Mouse (Mus musculus): ENCODE results near the gene Frmd4b. TPM values are rescaled to one million over a fixed set of nuclear protein-coding genes. Genes with fewer than 3 reads are reported as not detected.

The Frmd4b gene
- polyA plus RNA-seq, 1 experiment from 2014 or later = 14.0 TPM

- Histone ChIP-seq H3K27ac (no peak overlapping the region), H3K4me1 (replicated peaks; ENCODE audit: insufficient read depth, low read length) (no peaks in the 10 kb centered on the region), H3K27me3 (ENCODE audit: insufficient read depth, low read length) (no peaks in the 10 kb centered on the region), H3K4me3 (replicated peaks; ENCODE audit: low read depth, low read length) (no peak overlapping the region), H3K36me3 (ENCODE audit: insufficient read depth, low read length) (no peaks in the 10 kb centered on the region), H3K4me2 (ENCODE audit: low read length) (no peak overlapping the region), H3K9ac (ENCODE audit: low read depth, low read length) (no peak overlapping the region), H3K9me3 (replicated peaks; ENCODE audit: low read length) (no peaks in the 10 kb centered on the region)
- no peak for ATAC-seq (replicated peaks; ENCODE audit: low FRiP score, low read depth)
- 92% methylated on average over 5 of the region's 5 CpGs for WGBS
- DNase-seq (ENCODE audit: low spot score) = no peak
- TF ChIP-seq CTCF (IDR thresholded peaks at IDR 0.05; ENCODE audit: low read depth) = no peak
Observed at GRCm38 (mm10) chr6:97342185-97342584, 275.2 kb downstream of the Frmd4b start.

GRCm38 (mm10) chr6:97341628-97342027 is 275.7 kb downstream of the Frmd4b start:
- Histone ChIP-seq H3K9ac (ENCODE audit: low read depth, low read length) (no peak overlapping the region), H3K27ac (no peak overlapping the region), H3K27me3 (ENCODE audit: insufficient read depth, low read length) (no peaks in the 10 kb centered on the region), H3K36me3 (ENCODE audit: insufficient read depth, low read length) (no peaks in the 10 kb centered on the region), H3K4me2 (ENCODE audit: low read length) (no peak overlapping the region), H3K9me3 (replicated peaks; ENCODE audit: low read length) (no peaks in the 10 kb centered on the region), H3K4me3 (replicated peaks; ENCODE audit: low read depth, low read length) (no peak overlapping the region), H3K4me1 (replicated peaks; ENCODE audit: insufficient read depth, low read length) (no peaks in the 10 kb centered on the region)
- ATAC-seq (replicated peaks; ENCODE audit: low FRiP score, low read depth) (no peak), DNase-seq (ENCODE audit: low spot score) (no peak)
- WGBS = 68% methylated on average over 1 of the region's 1 CpGs
- no peak for TF ChIP-seq CTCF (IDR thresholded peaks at IDR 0.05; ENCODE audit: low read depth)

GRCm38 (mm10) chr6:97341148-97341547 is 276.2 kb downstream of the Frmd4b start:
- H3K4me3 ChIP-seq (replicated peaks; ENCODE audit: low read depth, low read length) = no peak overlapping the region
- H3K27me3 ChIP-seq (ENCODE audit: insufficient read depth, low read length) = no peaks in the 10 kb centered on the region
- H3K9ac ChIP-seq (ENCODE audit: low read depth, low read length) = no peak overlapping the region
- H3K9me3 ChIP-seq (replicated peaks; ENCODE audit: low read length) = no peaks in the 10 kb centered on the region
- no peak for TF ChIP-seq CTCF (IDR thresholded peaks at IDR 0.05; ENCODE audit: low read depth)
- ATAC-seq (replicated peaks; ENCODE audit: low FRiP score, low read depth) (no peak), DNase-seq (ENCODE audit: low spot score) (no peak)
- H3K4me1 ChIP-seq (replicated peaks; ENCODE audit: insufficient read depth, low read length) = no peaks in the 10 kb centered on the region
- no peak overlapping the region for H3K4me2 ChIP-seq (ENCODE audit: low read length)
- no peak overlapping the region for H3K27ac ChIP-seq
- no peaks in the 10 kb centered on the region for H3K36me3 ChIP-seq (ENCODE audit: insufficient read depth, low read length)
- WGBS = 78% methylated on average over 3 of the region's 3 CpGs

GRCm38 (mm10) chr6:97340211-97340791 is 277.0 kb downstream of the Frmd4b start:
- no peaks in the 10 kb centered on the region for H3K27me3 ChIP-seq (ENCODE audit: insufficient read depth, low read length)
- no peak overlapping the region for H3K4me3 ChIP-seq (replicated peaks; ENCODE audit: low read depth, low read length)
- H3K4me1 ChIP-seq (replicated peaks; ENCODE audit: insufficient read depth, low read length) = no peaks in the 10 kb centered on the region
- H3K27ac ChIP-seq = no peak overlapping the region
- 73% methylated on average over 17 of the region's 17 CpGs for WGBS
- no peak overlapping the region for H3K9ac ChIP-seq (ENCODE audit: low read depth, low read length)
- TF ChIP-seq CTCF (IDR thresholded peaks at IDR 0.05; ENCODE audit: low read depth) = no peak
- DNase-seq (ENCODE audit: low spot score) = no peak
- H3K9me3 ChIP-seq (replicated peaks; ENCODE audit: low read length) = no peaks in the 10 kb centered on the region
- H3K36me3 ChIP-seq (ENCODE audit: insufficient read depth, low read length) = no peaks in the 10 kb centered on the region
- no peak for ATAC-seq (replicated peaks; ENCODE audit: low FRiP score, low read depth)
- no peak overlapping the region for H3K4me2 ChIP-seq (ENCODE audit: low read length)

GRCm38 (mm10) chr6:97339271-97339681 is 278.1 kb downstream of the Frmd4b start:
- no peaks in the 10 kb centered on the region for H3K9me3 ChIP-seq (replicated peaks; ENCODE audit: low read length)
- peak; percentile 64 for DNase-seq (ENCODE audit: low spot score)
- ATAC-seq (replicated peaks; ENCODE audit: low FRiP score, low read depth) = peak; percentile 76
- no peak overlapping the region for H3K9ac ChIP-seq (ENCODE audit: low read depth, low read length)
- WGBS = 27% methylated on average over 5 of the region's 5 CpGs
- H3K27me3 ChIP-seq (ENCODE audit: insufficient read depth, low read length) = no peaks in the 10 kb centered on the region
- H3K4me1 ChIP-seq (replicated peaks; ENCODE audit: insufficient read depth, low read length) = no peaks in the 10 kb centered on the region
- H3K4me2 ChIP-seq (ENCODE audit: low read length) = no peak overlapping the region
- no peak for TF ChIP-seq CTCF (IDR thresholded peaks at IDR 0.05; ENCODE audit: low read depth)
- H3K27ac ChIP-seq = peak overlapping the region; percentile 47
- no peak overlapping the region for H3K4me3 ChIP-seq (replicated peaks; ENCODE audit: low read depth, low read length)
- no peaks in the 10 kb centered on the region for H3K36me3 ChIP-seq (ENCODE audit: insufficient read depth, low read length)

- Histone ChIP-seq H3K4me3 (replicated peaks; ENCODE audit: low read depth, low read length) (no peak overlapping the region), H3K36me3 (ENCODE audit: insufficient read depth, low read length) (no peaks in the 10 kb centered on the region), H3K9me3 (replicated peaks; ENCODE audit: low read length) (no peaks in the 10 kb centered on the region), H3K9ac (ENCODE audit: low read depth, low read length) (no peak overlapping the region), H3K27ac (no peak overlapping the region), H3K4me1 (replicated peaks; ENCODE audit: insufficient read depth, low read length) (no peaks in the 10 kb centered on the region), H3K27me3 (ENCODE audit: insufficient read depth, low read length) (no peaks in the 10 kb centered on the region), H3K4me2 (ENCODE audit: low read length) (no peak overlapping the region)
- ATAC-seq (replicated peaks; ENCODE audit: low FRiP score, low read depth) (no peak), DNase-seq (ENCODE audit: low spot score) (no peak)
- WGBS = 54% methylated on average over 4 of the region's 4 CpGs
- no peak for TF ChIP-seq CTCF (IDR thresholded peaks at IDR 0.05; ENCODE audit: low read depth)
Observed at GRCm38 (mm10) chr6:97338843-97339242, 278.5 kb downstream of the Frmd4b start.

- H3K9me3 ChIP-seq (replicated peaks; ENCODE audit: low read length) = no peaks in the 10 kb centered on the region
- H3K36me3 ChIP-seq (ENCODE audit: insufficient read depth, low read length) = no peaks in the 10 kb centered on the region
- no peaks in the 10 kb centered on the region for H3K27me3 ChIP-seq (ENCODE audit: insufficient read depth, low read length)
- H3K9ac ChIP-seq (ENCODE audit: low read depth, low read length) = no peak overlapping the region
- no peak overlapping the region for H3K4me3 ChIP-seq (replicated peaks; ENCODE audit: low read depth, low read length)
- WGBS = 76% methylated on average over 3 of the region's 3 CpGs
- no peak for TF ChIP-seq CTCF (IDR thresholded peaks at IDR 0.05; ENCODE audit: low read depth)
- DNase-seq (ENCODE audit: low spot score) = no peak
- no peak overlapping the region for H3K4me2 ChIP-seq (ENCODE audit: low read length)
- ATAC-seq (replicated peaks; ENCODE audit: low FRiP score, low read depth) = no peak
- no peaks in the 10 kb centered on the region for H3K4me1 ChIP-seq (replicated peaks; ENCODE audit: insufficient read depth, low read length)
- H3K27ac ChIP-seq = no peak overlapping the region
Observed at GRCm38 (mm10) chr6:97333323-97333722, 284.0 kb downstream of the Frmd4b start.
